Mouse (Mus musculus) MEL (cell line): ENCODE data around the gene 1700047I17Rik2. TPM values are rescaled to one million over a fixed set of nuclear protein-coding genes. Genes with fewer than 3 reads are reported as not detected.

Experiments used
- polyA plus RNA-seq, 2 experiments: library from polyadenylated mRNA; stranded (reverse) in 1 of 2; unstranded in 1 of 2; fragments of >175 nt in 1 of 2; fragments of >200 nt in 1 of 2; gene quantifications; 2 replicates each; pipeline versions ENCODE4 v1.2.1 to v1.2.4; 2012; ENCODE audit warnings: low replicate concordance in 2 of 2, low read depth in 1 of 2; ENCODE audit not compliant: insufficient read length in 2 of 2, insufficient read depth in 1 of 2, missing spikeins in 1 of 2
- total RNA-seq: library from RNA; depleted of rRNA; stranded (reverse); fragments of 300-350 nt; gene quantifications from 2 replicates; pipeline ENCODE4 v1.2.3, GENCODE M21; 2012; rRNA removed

1700047I17Rik2 gene
- total and polyA plus RNA-seq, 3 experiments: 9.6 TPM; not detected in 2

Other genes starting within 250 kb of the 1700047I17Rik2 start
- not detected in 2 replicates for gene Gm20403, start 213.1 kb upstream of the 1700047I17Rik2 start, total RNA-seq
- not detected for gene Gm20403, start 213.1 kb upstream of the 1700047I17Rik2 start, polyA plus RNA-seq
- gene Baz1a, start 185.2 kb upstream of the 1700047I17Rik2 start, total RNA-seq: 44.6 and 46.0 TPM in 2 replicates
- gene Baz1a, start 185.2 kb upstream of the 1700047I17Rik2 start, polyA plus RNA-seq: 100 to 1,000 TPM in 1 of 2 experiments, 10 to 100 TPM in 1; 39.8 to 203 TPM
- gene 2700097O09Rik, start 119.5 kb upstream of the 1700047I17Rik2 start, total RNA-seq: 16.9 and 18.3 TPM in 2 replicates
- 10 to 100 TPM in 1 of 2 experiments, not detected in 1; 14.6 TPM for gene 2700097O09Rik, start 119.5 kb upstream of the 1700047I17Rik2 start, polyA plus RNA-seq
- 39.4 and 46.9 TPM in 2 replicates for gene Srp54a, start 119.3 kb upstream of the 1700047I17Rik2 start, total RNA-seq
- 100 to 1,000 TPM in 1 of 2 experiments, 10 to 100 TPM in 1; 54.7 to 405 TPM for gene Srp54a, start 119.3 kb upstream of the 1700047I17Rik2 start, polyA plus RNA-seq
- 6.0 and 6.4 TPM in 2 replicates for gene Fam177a, start 75.1 kb upstream of the 1700047I17Rik2 start, total RNA-seq
- not detected for gene Fam177a, start 75.1 kb upstream of the 1700047I17Rik2 start, polyA plus RNA-seq
- 103 and 110 TPM in 2 replicates for gene Srp54b, start 44.5 kb upstream of the 1700047I17Rik2 start, total RNA-seq
- 10 to 100 TPM in 1 of 2 experiments, not detected in 1; 85.8 TPM for gene Srp54b, start 44.5 kb upstream of the 1700047I17Rik2 start, polyA plus RNA-seq
- 59.2 and 60.0 TPM in 2 replicates for gene Srp54c, start 30.6 kb downstream of the 1700047I17Rik2 start, total RNA-seq
- gene Srp54c, start 30.6 kb downstream of the 1700047I17Rik2 start, polyA plus RNA-seq: 10 to 100 TPM in 1 of 2 experiments, not detected in 1; 61.2 TPM
- gene 1110008L16Rik, start 100.0 kb downstream of the 1700047I17Rik2 start, total RNA-seq: 21.4 and 26.2 TPM in 2 replicates
- gene 1110008L16Rik, start 100.0 kb downstream of the 1700047I17Rik2 start, polyA plus RNA-seq: 10 to 100 TPM in 1 of 2 experiments, not detected in 1; 24.9 TPM
- gene Ppp2r3c, start 103.4 kb downstream of the 1700047I17Rik2 start, total RNA-seq: 10.9 and 12.6 TPM in 2 replicates
- gene Ppp2r3c, start 103.4 kb downstream of the 1700047I17Rik2 start, polyA plus RNA-seq: 10 to 100 TPM in 1 of 2 experiments, not detected in 1; 12.3 TPM
- gene Psma6, start 184.6 kb downstream of the 1700047I17Rik2 start, total RNA-seq: 255 and 284 TPM in 2 replicates
- 100 to 1,000 TPM in 1 of 2 experiments, not detected in 1; 309 TPM for gene Psma6, start 184.6 kb downstream of the 1700047I17Rik2 start, polyA plus RNA-seq